21 mouse cellular contexts compared by ENCODE assay signal in the genomic region with DNA sequence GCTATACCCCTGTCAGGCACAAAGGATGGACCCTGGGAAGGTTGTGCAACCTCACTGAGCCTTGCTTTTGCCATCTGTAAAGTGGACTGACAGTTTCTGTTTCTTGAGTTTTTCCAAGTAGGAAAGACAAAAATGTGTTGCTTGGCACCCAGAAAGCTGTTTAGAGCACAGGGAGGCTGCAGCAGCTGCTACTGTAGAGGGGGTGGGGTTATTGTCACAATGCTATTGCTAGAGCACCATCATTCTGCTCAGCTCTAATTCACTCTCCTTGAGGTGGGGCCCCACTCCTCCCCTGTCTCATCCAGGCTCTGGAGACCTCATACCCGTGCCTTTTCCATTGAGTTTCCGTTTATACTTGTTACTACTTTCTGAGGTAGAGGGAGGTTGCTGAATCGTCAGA.
DNase-seq lines count a peak whose midpoint lies in the region; ATAC-seq and TF ChIP-seq lines count a peak whose summit lies in the region.
"Had no signal": no experiment of that assay in that cellular context is flagged by ENCODE, and none has a peak within 500 bp of the region (broad histone marks: within the 10 kb centered on the region; RNA-seq: fewer than 3 reads in every experiment).

No protein-coding gene starts in this region.

- DNase-seq in forebrain, embryonic 14.5 days (ENCODE audit: low spot score): no peak
- DNase-seq in forebrain, embryonic 10.5 days (ENCODE audit: extremely low spot score, low spot score): no peak
- DNase-seq in left cerebral cortex, adult 2 months (ENCODE audit: extremely low spot score in 1 of 2, low spot score in 2 of 2): no peak
- no peak for DNase-seq in left cerebral cortex, postnatal 4 days
- DNase-seq in brain, adult 2 months (ENCODE audit: low read depth, low spot score): peak; percentile 81
- peak; percentile 36 to 44 for DNase-seq in layer of hippocampus, postnatal 36 days
- no peak for DNase-seq in retina, embryonic 14.5 days (ENCODE audit: low spot score)
- DNase-seq in liver, embryonic 11.5 days (ENCODE audit: low spot score): no peak
- DNase-seq: adrenal gland, postnatal 10 days; kidney, adult 11 months; kidney, postnatal 4 days; lung, postnatal 36 days; thymus, adult 18-20 months; thymus, postnatal 36 days had no signal

- H3K9me3 ChIP-seq in forebrain, embryonic 14.5 days (replicated peaks; ENCODE audit: control insufficient read depth, low read length): peaks cover 3% of the 10 kb centered on the region
- H3K9me3 ChIP-seq in forebrain, embryonic 10.5 days: no peaks in the 10 kb centered on the region
- H3K9me3 ChIP-seq in liver, embryonic 11.5 days (ENCODE audit: control insufficient read depth, low read length): no peaks in the 10 kb centered on the region
- H3K9me3 ChIP-seq: embryonic facial prominence, embryonic 10.5 days; hindbrain, embryonic 13.5 days; limb, embryonic 15.5 days; liver, embryonic 15.5 days; lung, embryonic 15.5 days; midbrain, embryonic 13.5 days had no signal

- WGBS in forebrain, embryonic 14.5 days: 79% methylated on average over 3 of the region's 3 CpGs
- WGBS in forebrain, embryonic 10.5 days: 83% methylated on average over 3 of the region's 3 CpGs
- WGBS in liver, embryonic 11.5 days: 72% methylated on average over 3 of the region's 3 CpGs

- TF ChIP-seq CTCF in left cerebral cortex, adult 2 months (IDR thresholded peaks at IDR 0.05): no peak

- no peak overlapping the region for H3K4me3 ChIP-seq in forebrain, embryonic 14.5 days (ENCODE audit: low read depth, low read length)
- H3K4me3 ChIP-seq in forebrain, embryonic 10.5 days: no peak overlapping the region
- H3K4me3 ChIP-seq in left cerebral cortex, adult 2 months: no peak overlapping the region
- no peak overlapping the region for H3K4me3 ChIP-seq in liver, embryonic 11.5 days (ENCODE audit: low read depth, low read length)
- H3K4me3 ChIP-seq: embryonic facial prominence, embryonic 10.5 days; hindbrain, embryonic 13.5 days; limb, embryonic 15.5 days; liver, embryonic 15.5 days; lung, embryonic 15.5 days; megakaryocyte, embryonic 14.5 days; midbrain, embryonic 13.5 days had no signal

- H3K4me2 ChIP-seq in forebrain, embryonic 14.5 days (ENCODE audit: low read length): no peak overlapping the region
- H3K4me2 ChIP-seq in liver, embryonic 11.5 days: no peak overlapping the region
- H3K4me2 ChIP-seq: hindbrain, embryonic 13.5 days; limb, embryonic 15.5 days; liver, embryonic 15.5 days; lung, embryonic 15.5 days; midbrain, embryonic 13.5 days had no signal

- H3K4me1 ChIP-seq in forebrain, embryonic 14.5 days (ENCODE audit: control insufficient read depth, insufficient read depth, low read length): peaks cover 16% of the 10 kb centered on the region
- H3K4me1 ChIP-seq in forebrain, embryonic 10.5 days: peaks cover 10% of the 10 kb centered on the region
- no peaks in the 10 kb centered on the region for H3K4me1 ChIP-seq in liver, embryonic 11.5 days (replicated peaks; ENCODE audit: control insufficient read depth, insufficient read depth, low read length)
- H3K4me1 ChIP-seq: limb, embryonic 15.5 days; liver, embryonic 15.5 days; lung, embryonic 15.5 days had no signal

- intact Hi-C loops in left cerebral cortex, adult 2 months (cut with DNase I): loop anchor here (5.0 kb wide), 2 partner anchors 125 to 210 kb away; no protein-coding TSS in a partner anchor
- intact Hi-C loops in left cerebral cortex, postnatal 4 days (cut with DNase I): no loop called here

- H3K27me3 ChIP-seq in forebrain, embryonic 14.5 days (replicated peaks; ENCODE audit: control insufficient read depth, insufficient read depth, low read length): no peaks in the 10 kb centered on the region
- H3K27me3 ChIP-seq in forebrain, embryonic 10.5 days (ENCODE audit: poor library complexity, severe bottlenecking): no peaks in the 10 kb centered on the region
- no peaks in the 10 kb centered on the region for H3K27me3 ChIP-seq in liver, embryonic 11.5 days (replicated peaks; ENCODE audit: control insufficient read depth, insufficient read depth, low read length)
- H3K27me3 ChIP-seq: hindbrain, embryonic 13.5 days; limb, embryonic 15.5 days; liver, embryonic 15.5 days; lung, embryonic 15.5 days; megakaryocyte, embryonic 14.5 days; midbrain, embryonic 13.5 days had no signal

- H3K36me3 ChIP-seq in forebrain, embryonic 14.5 days (ENCODE audit: control insufficient read depth, insufficient read depth, low read length): no peaks in the 10 kb centered on the region
- no peaks in the 10 kb centered on the region for H3K36me3 ChIP-seq in forebrain, embryonic 10.5 days (replicated peaks)
- H3K36me3 ChIP-seq in liver, embryonic 11.5 days (ENCODE audit: control insufficient read depth, insufficient read depth, low read length): no peaks in the 10 kb centered on the region
- H3K36me3 ChIP-seq: embryonic facial prominence, embryonic 10.5 days; hindbrain, embryonic 13.5 days; limb, embryonic 15.5 days; liver, embryonic 15.5 days; lung, embryonic 15.5 days; midbrain, embryonic 13.5 days had no signal

- ATAC-seq in forebrain, embryonic 14.5 days: peak; percentile 54; the same call in 1 of the 2 replicates
- ATAC-seq in liver, embryonic 11.5 days (replicated peaks; ENCODE audit: low FRiP score): no peak
- ATAC-seq: midbrain, embryonic 13.5 days had no signal

- H3K27ac ChIP-seq in forebrain, embryonic 14.5 days (ENCODE audit: low read depth, low read length): no peak overlapping the region
- H3K27ac ChIP-seq in forebrain, embryonic 10.5 days: no peak overlapping the region
- H3K27ac ChIP-seq in left cerebral cortex, adult 2 months: peak overlapping the region; percentile 79
- no peak overlapping the region for H3K27ac ChIP-seq in liver, embryonic 11.5 days (ENCODE audit: low read depth, low read length)
- H3K27ac ChIP-seq: embryonic facial prominence, embryonic 10.5 days; hindbrain, embryonic 13.5 days; limb, embryonic 15.5 days; liver, embryonic 15.5 days; lung, embryonic 15.5 days; midbrain, embryonic 13.5 days had no signal

- H3K9ac ChIP-seq in forebrain, embryonic 14.5 days (ENCODE audit: low read length): no peak overlapping the region
- H3K9ac ChIP-seq in liver, embryonic 11.5 days (ENCODE audit: low read depth, low read length): no peak overlapping the region
- H3K9ac ChIP-seq: hindbrain, embryonic 13.5 days; limb, embryonic 15.5 days; liver, embryonic 15.5 days; lung, embryonic 15.5 days; midbrain, embryonic 13.5 days had no signal

Comparison
In these comparisons a context has a peak if more than half of its experiments do, and no peak if none do; other contexts are left out.
1. DNase-seq: peak in brain, adult 2 months (single experiment) and layer of hippocampus, postnatal 36 days (2 of 2); none in forebrain, embryonic 14.5 days (single experiment), forebrain, embryonic 10.5 days (single experiment), left cerebral cortex, adult 2 months (0 of 2), left cerebral cortex, postnatal 4 days (single experiment), retina, embryonic 14.5 days (single experiment) and liver, embryonic 11.5 days (single experiment).